Mouse (Mus musculus) forebrain, embryonic 16.5 days (tissue): ENCODE results near the gene Lin54. TPM values are rescaled to one million over a fixed set of nuclear protein-coding genes. Genes with fewer than 3 reads are reported as not detected.
A peak's percentile ranks its signal among the peaks of the same experiment; 100 is the strongest.

Source experiments
- ATAC-seq: fragments of 200-750 bp; cut with Nextera tagmentation; 2 replicates; pipeline ENCODE4 v1.8.0; 2017; ENCODE audit warnings: mild to moderate bottlenecking, moderate library complexity
- H3K27ac ChIP-seq: fragments of 300-500 bp; sonication (generic); 2 replicates; pipeline ENCODE4 v1.5.1; 2014; ENCODE audit warnings: low read length, control low read depth
- H3K27me3 ChIP-seq: fragments of 300-500 bp; sonication (generic); replicated peaks from 2 replicates; pipeline ENCODE4 v1.6.1; 2014; ENCODE audit warnings: low read length; ENCODE audit not compliant: control insufficient read depth, insufficient read depth
- H3K36me3 ChIP-seq: fragments of 300-500 bp; sonication (generic); 2 replicates; pipeline ENCODE4 v1.6.1; 2014; ENCODE audit not compliant: control insufficient read depth, insufficient read depth
- H3K4me1 ChIP-seq: fragments of 300-500 bp; sonication (generic); replicated peaks from 2 replicates; pipeline ENCODE4 v1.6.1; 2014; ENCODE audit warnings: low read length; ENCODE audit not compliant: control insufficient read depth, insufficient read depth
- H3K4me2 ChIP-seq: fragments of 300-500 bp; sonication (generic); 2 replicates; pipeline ENCODE4 v1.6.1; 2014; ENCODE audit warnings: mild to moderate bottlenecking, low read length, control low read depth
- H3K4me3 ChIP-seq: fragments of 300-500 bp; sonication (generic); replicated peaks from 2 replicates; pipeline ENCODE4 v1.5.1; 2014; ENCODE audit warnings: mild to moderate bottlenecking, low read length, control low read depth
- H3K9ac ChIP-seq: fragments of 300-500 bp; sonication (generic); replicated peaks from 2 replicates; pipeline ENCODE4 v1.6.1; 2014; ENCODE audit warnings: low read depth, low read length, control low read depth
- H3K9me3 ChIP-seq: fragments of 300-500 bp; sonication (generic); 2 replicates; pipeline ENCODE4 v1.6.1; 2016; ENCODE audit warnings: low read length; ENCODE audit not compliant: control insufficient read depth
- WGBS: fragments of 180-500 bp; shearing (Covaris S2); extraction: QIAGEN DNeasy Blood & Tissue Kit; methylation state at CpG from one replicate; pipeline ENCODE4 v1.1.7; 2014; 5-methylcytosine and 5-hydroxymethylcytosine counted together
- polyA plus RNA-seq: library from polyadenylated mRNA; unstranded; fragments of >200 nt; fragmentation: Nextera tagmentation; extraction: Ambion mirVana; gene quantifications from 2 replicates; pipeline ENCODE4 v1.2.1, GENCODE M21; 2015

Lin54 gene
- polyA plus RNA-seq, 1 experiment from 2014 or later: 9.4 TPM

GRCm38 (mm10) chr5:100524921-100525320 lies 24.5 kb upstream of the Lin54 start:
- WGBS: 95% methylated on average over 9 of the region's 9 CpGs

GRCm38 (mm10) chr5:100523331-100523730 lies 22.9 kb upstream of the Lin54 start:
- ATAC-seq: no peak
- Histone ChIP-seq H3K9ac (no peak overlapping the region), H3K27me3 (no peaks in the 10 kb centered on the region), H3K36me3 (0 out of 2 replicates have a peak, but pooled peaks cover 2% of the 10 kb centered on the region), H3K27ac (no peak overlapping the region), H3K4me2 (no peak overlapping the region), H3K4me3 (no peak overlapping the region), H3K9me3 (no peaks in the 10 kb centered on the region), H3K4me1 (peaks cover 13% of the 10 kb centered on the region)
- WGBS: 100% methylated on average over 1 of the region's 1 CpGs

More at GRCm38 (mm10) chr5:100524921-100525320, 24.5 kb upstream of the Lin54 start:
- Histone ChIP-seq H3K4me3 (no peak overlapping the region), H3K27me3 (no peaks in the 10 kb centered on the region), H3K36me3 (peaks cover 11% of the 10 kb centered on the region), H3K27ac (no peak overlapping the region), H3K9me3 (no peaks in the 10 kb centered on the region), H3K4me2 (no peak overlapping the region), H3K4me1 (peaks cover 6% of the 10 kb centered on the region), H3K9ac (no peak overlapping the region)
- ATAC-seq: no peak

DNA sequence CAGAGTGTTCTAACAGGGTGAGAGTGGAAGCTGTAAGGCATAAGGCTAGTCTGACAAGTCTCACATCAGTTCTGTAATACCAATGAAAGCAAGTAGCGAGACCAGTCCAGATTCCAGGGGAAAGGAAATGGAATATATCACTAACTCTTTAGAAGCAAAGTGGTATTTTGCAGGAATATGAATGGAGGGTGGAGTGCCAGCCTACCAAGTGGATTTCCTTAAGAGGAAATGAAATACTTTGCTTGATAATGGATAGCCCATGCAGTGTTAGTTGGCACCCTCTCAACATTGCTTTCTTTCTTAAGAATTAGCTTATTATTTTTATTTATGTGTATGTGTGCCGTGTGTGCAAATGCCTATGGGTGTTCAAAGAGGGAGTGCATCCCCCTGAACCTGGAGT lies 19.8 kb upstream of the Lin54 start:
- no peak for ATAC-seq
- Histone ChIP-seq H3K27ac (no peak overlapping the region), H3K9me3 (no peaks in the 10 kb centered on the region), H3K4me3 (no peak overlapping the region), H3K27me3 (0 out of 2 replicates have a peak, but pooled peaks cover 3% of the 10 kb centered on the region), H3K9ac (no peak overlapping the region), H3K4me2 (no peak overlapping the region; the same call in 1 of the 2 replicates), H3K4me1 (peaks cover 16% of the 10 kb centered on the region), H3K36me3 (no peaks in the 10 kb centered on the region)
- WGBS: 93% methylated on average over 2 of the region's 2 CpGs

DNA sequence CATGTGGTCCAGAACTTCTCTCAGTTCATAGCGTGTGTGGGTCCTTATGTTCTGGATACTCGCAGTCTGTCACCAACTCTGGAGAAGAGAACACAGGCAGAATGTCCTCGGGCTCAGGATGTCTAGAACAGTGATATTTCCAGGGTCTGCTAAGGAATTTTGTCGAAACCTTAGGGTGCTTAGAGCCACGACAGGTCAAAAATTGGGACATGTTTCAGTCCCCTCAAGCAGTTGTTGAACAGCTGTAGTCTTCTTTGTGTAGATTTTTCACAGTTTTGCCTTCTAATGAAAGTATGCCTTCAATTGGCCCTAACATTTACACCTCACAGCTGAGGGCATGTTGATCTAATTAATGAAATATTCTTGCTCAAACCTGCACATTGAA lies 18.6 kb upstream of the Lin54 start:
- H3K27ac ChIP-seq: no peak overlapping the region
- ATAC-seq: no peak
- peaks cover 3% of the 10 kb centered on the region; the same call in 1 of the 2 replicates for H3K27me3 ChIP-seq
- H3K4me1 ChIP-seq: peaks cover 16% of the 10 kb centered on the region
- no peaks in the 10 kb centered on the region for H3K36me3 ChIP-seq
- H3K4me3 ChIP-seq: peak overlapping the region; percentile 89
- peak overlapping the region; percentile 90 for H3K4me2 ChIP-seq
- H3K9me3 ChIP-seq: no peaks in the 10 kb centered on the region
- H3K9ac ChIP-seq: peak overlapping the region; percentile 88
- 7% methylated on average over 5 of the region's 5 CpGs for WGBS

GRCm38 (mm10) chr5:100518049-100519026 lies 17.9 kb upstream of the Lin54 start, which contains the start of gene Cops4:
Gene Cops4 (plus strand): TSS chr5:100518309.
- H3K4me2 ChIP-seq: peak within 1 kb of the TSS; percentile 90
- peak within 1 kb of the TSS; percentile 87 for H3K27ac ChIP-seq
- no peaks in the 10 kb centered on the region for H3K36me3 ChIP-seq
- peak within 1 kb of the TSS; percentile 88 for H3K9ac ChIP-seq
- H3K4me3 ChIP-seq: peak within 1 kb of the TSS; percentile 89
- peaks cover 16% of the 10 kb centered on the region for H3K4me1 ChIP-seq
- no peaks in the 10 kb centered on the region for H3K9me3 ChIP-seq
- peaks cover 3% of the 10 kb centered on the region; the same call in 1 of the 2 replicates for H3K27me3 ChIP-seq
- under 1% methylated on average over 64 of the region's 64 CpGs for WGBS
- peak; percentile 100 for ATAC-seq

DNA sequence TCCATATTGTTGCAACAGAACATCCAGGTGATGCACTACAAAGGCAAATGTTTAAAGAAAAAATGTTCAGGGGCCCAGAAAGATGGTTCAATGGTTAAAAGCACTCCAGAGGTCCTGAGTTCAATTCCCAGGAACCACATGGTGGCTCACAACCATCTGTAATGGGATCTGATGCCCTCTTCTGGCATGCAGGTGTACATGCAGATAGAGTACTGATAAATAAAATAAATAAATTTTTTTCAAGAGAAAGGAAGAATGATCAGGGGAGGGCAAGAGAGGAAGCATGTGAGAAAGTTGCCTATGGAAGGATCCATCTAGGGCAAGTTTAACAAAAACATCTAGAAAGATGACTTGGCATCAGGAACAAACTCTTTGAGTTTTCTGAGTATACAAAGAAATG lies 12.1 kb upstream of the Lin54 start:
- Histone ChIP-seq H3K9me3 (no peaks in the 10 kb centered on the region), H3K4me1 (peaks cover 2% of the 10 kb centered on the region), H3K27ac (no peak overlapping the region), H3K27me3 (peaks cover 3% of the 10 kb centered on the region; the same call in 1 of the 2 replicates), H3K36me3 (no peaks in the 10 kb centered on the region), H3K4me3 (no peak overlapping the region), H3K4me2 (no peak overlapping the region), H3K9ac (no peak overlapping the region)
- no peak for ATAC-seq

DNA sequence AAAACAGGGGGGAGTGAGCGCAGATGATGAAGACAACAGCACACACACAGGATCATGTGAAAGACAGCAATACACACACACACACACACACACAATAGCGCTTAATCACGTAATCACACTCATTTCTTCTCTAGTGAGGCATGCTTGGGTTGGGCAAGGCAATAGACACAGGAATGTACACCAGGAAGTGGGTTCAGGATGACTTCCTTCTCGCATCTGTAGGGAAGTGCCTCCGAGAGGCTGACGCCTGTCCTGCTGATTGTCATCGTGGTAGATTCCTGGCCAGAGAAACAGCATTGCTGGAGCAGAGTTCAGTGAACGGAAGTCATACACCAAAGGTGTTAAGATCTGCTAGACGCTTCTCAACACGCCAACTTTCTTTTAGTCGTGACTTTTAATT lies 8.8 kb upstream of the Lin54 start:
- no peaks in the 10 kb centered on the region for H3K9me3 ChIP-seq
- no peak overlapping the region for H3K9ac ChIP-seq
- no peaks in the 10 kb centered on the region; the same call in 1 of the 2 replicates for H3K27me3 ChIP-seq
- no peaks in the 10 kb centered on the region for H3K36me3 ChIP-seq
- no peak overlapping the region for H3K4me2 ChIP-seq
- H3K4me1 ChIP-seq: no peaks in the 10 kb centered on the region
- H3K27ac ChIP-seq: no peak overlapping the region
- WGBS: 77% methylated on average over 11 of the region's 11 CpGs
- ATAC-seq: no peak
- H3K4me3 ChIP-seq: no peak overlapping the region

DNA sequence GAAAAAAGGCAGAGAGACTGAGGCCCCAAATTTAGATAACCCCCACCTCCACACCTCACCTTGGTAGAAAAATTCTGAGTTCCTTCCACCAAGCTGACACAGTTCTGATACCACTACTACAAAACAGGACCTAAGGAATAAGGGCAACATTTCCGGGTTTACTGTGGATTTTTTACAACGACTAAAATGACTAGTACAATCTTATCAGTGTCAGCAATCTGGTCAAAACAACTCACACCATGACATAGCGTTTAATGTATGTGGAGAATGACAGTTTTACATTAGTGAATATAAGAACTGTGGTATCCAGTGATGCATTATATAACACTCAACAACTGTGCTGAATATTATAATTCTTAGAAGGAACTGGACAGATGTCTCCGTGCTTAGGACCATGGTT lies 828 bp upstream of the Lin54 start:
- H3K4me3 ChIP-seq: no peak overlapping the region
- peak overlapping the region; percentile 58; the same call in 1 of the 2 replicates for H3K4me2 ChIP-seq
- no peaks in the 10 kb centered on the region for H3K36me3 ChIP-seq
- ATAC-seq: no peak
- H3K4me1 ChIP-seq: peaks cover 22% of the 10 kb centered on the region
- WGBS: 80% methylated on average over 4 of the region's 4 CpGs
- no peak overlapping the region for H3K9ac ChIP-seq
- no peak overlapping the region for H3K27ac ChIP-seq
- no peaks in the 10 kb centered on the region for H3K27me3 ChIP-seq
- no peaks in the 10 kb centered on the region for H3K9me3 ChIP-seq

- ATAC-seq: no peak
- Histone ChIP-seq H3K4me3 (peak overlapping the region; percentile 75), H3K4me1 (peaks cover 22% of the 10 kb centered on the region), H3K27me3 (no peaks in the 10 kb centered on the region), H3K4me2 (peak overlapping the region; percentile 99), H3K36me3 (no peaks in the 10 kb centered on the region), H3K9ac (peak overlapping the region; percentile 58), H3K27ac (peak overlapping the region; percentile 60), H3K9me3 (no peaks in the 10 kb centered on the region)
- 0% methylated on average over 37 of the region's 41 CpGs for WGBS
Observed at GRCm38 (mm10) chr5:100499831-100500304, 571 bp downstream of the Lin54 start.
